Mouse (Mus musculus) small intestine, adult 10 weeks (tissue): ENCODE measurements around the gene Rd3. TPM values are rescaled to one million over a fixed set of nuclear protein-coding genes. Genes with fewer than 3 reads are reported as not detected.

Source experiments
- polyA plus RNA-seq: library from polyadenylated mRNA; stranded (reverse); fragments of 350-450 nt; fragmentation: Illumina TruSeq; extraction: RNeasy Lipid Tissue Mini Kit (QIAGEN cat#74804); gene quantifications from one replicate; pipeline ENCODE4 v1.2.3, GENCODE M21; 2014; ENCODE audit warnings: low replicate concordance

Gene Rd3
- not detected for polyA plus RNA-seq

GRCm38 (mm10) chr1:191977187-191977586 lies at the start of gene Rd3:
TSS of gene Rd3 (plus strand) at chr1:191977370.

Other genes starting within 250 kb of the Rd3 start
- 5.2 TPM for gene Nek2, start 155.9 kb upstream of the Rd3 start, polyA plus RNA-seq
- 30.7 TPM for gene Slc30a1, start 70.6 kb upstream of the Rd3 start, polyA plus RNA-seq
- 2.4 TPM for gene Traf5, start 115.2 kb downstream of the Rd3 start, polyA plus RNA-seq
- gene Rcor3, start 160.7 kb downstream of the Rd3 start, polyA plus RNA-seq: 35.0 TPM
- gene Kcnh1, start 213.4 kb downstream of the Rd3 start, polyA plus RNA-seq: 0.19 TPM